Mouse (Mus musculus) liver, postnatal 0 days (tissue): Measurements from ENCODE around the gene Abcc12.

Experiments
- CTCF ChIP-seq: sonication (generic); IDR thresholded peaks from 2 replicates; pipeline ENCODE4 v1.5.1; 2016; ENCODE audit warnings: antibody characterized with exemption, low read depth
- EP300 ChIP-seq: IDR thresholded peaks from 2 replicates; pipeline ENCODE4 v1.6.1; 2016; ENCODE audit warnings: antibody characterized with exemption, low read depth, mild to moderate bottlenecking

DNA sequence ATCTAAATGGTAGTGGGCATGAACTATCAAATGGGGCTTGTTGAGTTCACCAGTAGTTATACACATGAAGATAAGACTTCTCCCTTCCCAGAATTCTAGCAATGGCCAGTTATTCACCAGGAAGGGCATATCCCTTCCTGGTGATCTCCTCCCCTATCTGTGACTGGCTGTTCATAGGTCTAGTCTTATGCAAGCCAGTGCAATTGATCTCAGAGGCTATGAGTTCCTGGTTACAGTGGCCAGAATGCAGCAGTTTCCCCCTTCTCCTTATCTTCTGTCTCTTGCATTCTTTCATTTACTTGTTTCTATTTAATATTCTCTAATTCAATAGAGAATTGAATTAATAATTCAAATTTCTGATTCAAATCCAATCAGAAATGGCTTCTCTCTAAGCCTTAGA lies 96.2 kb downstream of the Abcc12 start:
- TF ChIP-seq CTCF (no peak), EP300 (no peak)
